Mouse (Mus musculus) stomach, postnatal 0 days (tissue): Measurements from ENCODE around the gene Rfx7. TPM values are rescaled to one million over a fixed set of nuclear protein-coding genes. Genes with fewer than 3 reads are reported as not detected.

Experiments used
- ATAC-seq: fragments of 200-750 bp; cut with Nextera tagmentation; 2 replicates; pipeline ENCODE4 v1.8.0; 2017; ENCODE audit not compliant: low FRiP score, low TSS enrichment
- DNase-seq: peaks from one replicate; pipeline ENCODE4 v3.0.0-alpha.2; 2016; ENCODE audit warnings: low spot score
- H3K27ac ChIP-seq: fragments of 300-500 bp; sonication (generic); replicated peaks from 2 replicates; pipeline ENCODE4 v1.5.1; 2014; ENCODE audit warnings: mild to moderate bottlenecking, control low read depth
- H3K27me3 ChIP-seq: fragments of 300-500 bp; sonication (generic); 2 replicates; pipeline ENCODE4 v1.6.1; 2014; ENCODE audit warnings: low read length; ENCODE audit not compliant: control insufficient read depth, insufficient read depth
- H3K36me3 ChIP-seq: fragments of 300-500 bp; sonication (generic); 2 replicates; pipeline ENCODE4 v1.6.1; 2014; ENCODE audit warnings: low read length, mixed read lengths; ENCODE audit not compliant: control insufficient read depth, insufficient read depth
- H3K4me1 ChIP-seq: fragments of 300-500 bp; sonication (generic); replicated peaks from 2 replicates; pipeline ENCODE4 v1.6.1; 2014; ENCODE audit warnings: antibody characterized with exemption; ENCODE audit not compliant: control insufficient read depth, insufficient read depth
- H3K4me2 ChIP-seq: fragments of 300-500 bp; sonication (generic); replicated peaks from 2 replicates; pipeline ENCODE4 v1.6.1; 2014; ENCODE audit warnings: low read depth, mild to moderate bottlenecking, control low read depth, moderate library complexity
- H3K4me3 ChIP-seq: fragments of 300-500 bp; sonication (generic); 2 replicates; pipeline ENCODE4 v1.5.1; 2014; ENCODE audit warnings: low read depth, low read length, control low read depth
- H3K9ac ChIP-seq: fragments of 300-500 bp; sonication (generic); 2 replicates; pipeline ENCODE4 v1.6.1; 2014; ENCODE audit warnings: mild to moderate bottlenecking, low read length, control low read depth, mixed read lengths
- H3K9me3 ChIP-seq: fragments of 300-500 bp; sonication (generic); 2 replicates; pipeline ENCODE4 v1.6.1; 2016; ENCODE audit warnings: low read length; ENCODE audit not compliant: control insufficient read depth
- CTCF ChIP-seq: IDR thresholded peaks from 2 replicates; pipeline ENCODE4 v1.5.1; 2016; ENCODE audit warnings: antibody characterized with exemption, low read depth, mild to moderate bottlenecking, moderate library complexity
- EP300 ChIP-seq: optimal IDR thresholded peaks from 2 replicates; pipeline ENCODE3; 2016; ENCODE audit warnings: antibody characterized with exemption
- WGBS: fragments of 180-500 bp; shearing (Covaris S2); extraction: QIAGEN DNeasy Blood & Tissue Kit; methylation state at CpG from one replicate; pipeline ENCODE4 v1.1.7; 2014; 5-methylcytosine and 5-hydroxymethylcytosine counted together
- polyA plus RNA-seq: library from polyadenylated mRNA; unstranded; fragments of >200 nt; fragmentation: Nextera tagmentation; extraction: Ambion mirVana; gene quantifications from 2 replicates; pipeline ENCODE4 v1.2.1, GENCODE M21; 2015

Gene Rfx7
- polyA plus RNA-seq, 1 experiment from 2014 or later: 4.5 TPM

GRCm38 (mm10) chr9:72493984-72494685 is 37.9 kb upstream of the Rfx7 start:
- no peaks in the 10 kb centered on the region for H3K27me3 ChIP-seq
- TF ChIP-seq EP300 (no peak), CTCF (no peak)
- no peak overlapping the region for H3K27ac ChIP-seq
- no peak overlapping the region for H3K9ac ChIP-seq
- no peak overlapping the region for H3K4me2 ChIP-seq
- WGBS: 75% methylated on average over 3 of the region's 3 CpGs
- no peak for ATAC-seq
- no peaks in the 10 kb centered on the region for H3K36me3 ChIP-seq
- no peak for DNase-seq
- H3K9me3 ChIP-seq: no peaks in the 10 kb centered on the region
- H3K4me1 ChIP-seq: 0 out of 2 replicates have a peak, but pooled peaks cover 2% of the 10 kb centered on the region
- no peak overlapping the region for H3K4me3 ChIP-seq

GRCm38 (mm10) chr9:72496691-72497090 is 35.3 kb upstream of the Rfx7 start:
- Histone ChIP-seq H3K27me3 (no peaks in the 10 kb centered on the region), H3K9me3 (no peaks in the 10 kb centered on the region), H3K9ac (no peak overlapping the region), H3K4me2 (no peak overlapping the region), H3K4me3 (no peak overlapping the region), H3K27ac (no peak overlapping the region), H3K36me3 (no peaks in the 10 kb centered on the region), H3K4me1 (0 out of 2 replicates have a peak, but pooled peaks cover 2% of the 10 kb centered on the region)
- WGBS: 46% methylated on average over 2 of the region's 2 CpGs
- no peak for ATAC-seq
- TF ChIP-seq CTCF (no peak), EP300 (no peak)
- DNase-seq: no peak

GRCm38 (mm10) chr9:72497171-72497570 is 34.9 kb upstream of the Rfx7 start:
- Histone ChIP-seq H3K4me3 (no peak overlapping the region), H3K27me3 (no peaks in the 10 kb centered on the region), H3K4me1 (0 out of 2 replicates have a peak, but pooled peaks cover 2% of the 10 kb centered on the region), H3K4me2 (no peak overlapping the region), H3K27ac (no peak overlapping the region), H3K9ac (no peak overlapping the region), H3K36me3 (no peaks in the 10 kb centered on the region), H3K9me3 (no peaks in the 10 kb centered on the region)
- ATAC-seq: no peak
- no peak for DNase-seq
- 73% methylated on average over 3 of the region's 3 CpGs for WGBS
- TF ChIP-seq CTCF (no peak), EP300 (no peak)

- DNase-seq (no peak), ATAC-seq (no peak)
- Histone ChIP-seq H3K4me2 (no peak overlapping the region), H3K4me1 (no peaks in the 10 kb centered on the region), H3K27ac (no peak overlapping the region), H3K27me3 (no peaks in the 10 kb centered on the region), H3K9ac (no peak overlapping the region), H3K9me3 (no peaks in the 10 kb centered on the region), H3K4me3 (no peak overlapping the region), H3K36me3 (no peaks in the 10 kb centered on the region)
- 55% methylated on average over 11 of the region's 11 CpGs for WGBS
- TF ChIP-seq CTCF: no peak
- TF ChIP-seq EP300: no peak
Observed at GRCm38 (mm10) chr9:72512229-72512981, 19.6 kb upstream of the Rfx7 start.

GRCm38 (mm10) chr9:72515366-72515765 is 16.7 kb upstream of the Rfx7 start:
- DNase-seq (no peak), ATAC-seq (no peak)
- Histone ChIP-seq H3K9me3 (no peaks in the 10 kb centered on the region), H3K36me3 (no peaks in the 10 kb centered on the region), H3K9ac (no peak overlapping the region), H3K4me3 (no peak overlapping the region), H3K4me1 (no peaks in the 10 kb centered on the region), H3K27ac (no peak overlapping the region), H3K4me2 (no peak overlapping the region), H3K27me3 (no peaks in the 10 kb centered on the region)
- TF ChIP-seq EP300 (no peak), CTCF (no peak)

- H3K36me3 ChIP-seq: no peaks in the 10 kb centered on the region
- no peak overlapping the region for H3K4me2 ChIP-seq
- no peaks in the 10 kb centered on the region for H3K27me3 ChIP-seq
- H3K9ac ChIP-seq: no peak overlapping the region
- no peak overlapping the region for H3K27ac ChIP-seq
- H3K9me3 ChIP-seq: no peaks in the 10 kb centered on the region
- DNase-seq (no peak), ATAC-seq (no peak)
- no peak overlapping the region for H3K4me3 ChIP-seq
- H3K4me1 ChIP-seq: no peaks in the 10 kb centered on the region
- TF ChIP-seq EP300 (no peak), CTCF (no peak)
Observed at GRCm38 (mm10) chr9:72519246-72519645, 12.8 kb upstream of the Rfx7 start.
